Mouse (Mus musculus) embryonic fibroblast, embryonic 13.5 days (primary cell): ENCODE measurements around the gene Naa16. TPM values are rescaled to one million over a fixed set of nuclear protein-coding genes. Genes with fewer than 3 reads are reported as not detected.
A peak's percentile ranks its signal among the peaks of the same experiment; 100 is the strongest.

Experiments used
- H3K27ac ChIP-seq: 2 replicates; pipeline ENCODE4 v1.5.1; 2012; ENCODE audit warnings: low read length, control low read depth, inconsistent platforms; ENCODE audit not compliant: insufficient read depth
- H3K4me1 ChIP-seq: 2 replicates; pipeline ENCODE4 v1.6.1; 2011; ENCODE audit warnings: low read length; ENCODE audit not compliant: control insufficient read depth, insufficient read depth
- H3K4me3 ChIP-seq: 2 replicates; pipeline ENCODE4 v1.5.1; 2011; ENCODE audit warnings: mild to moderate bottlenecking, control low read depth, low read length; ENCODE audit not compliant: insufficient read depth
- CTCF ChIP-seq: IDR thresholded peaks from 2 replicates; pipeline ENCODE4 v1.5.1; 2011; ENCODE audit warnings: mild to moderate bottlenecking, control low read depth, low read length, moderate library complexity, borderline replicate concordance; ENCODE audit not compliant: insufficient read depth
- POLR2A ChIP-seq: IDR thresholded peaks from 2 replicates; pipeline ENCODE4 v1.6.1; 2011; ENCODE audit warnings: low read depth, mild to moderate bottlenecking, control low read depth, low read length, moderate library complexity
- polyA plus RNA-seq: library from polyadenylated mRNA; stranded (reverse); fragments of >200 nt; gene quantifications from 2 replicates; pipeline ENCODE4 v1.2.4, GENCODE M21; 2011; ENCODE audit warnings: low read depth; ENCODE audit not compliant: missing spikeins, insufficient read length

Gene Naa16
- polyA plus RNA-seq, 1 experiment, result 19.8 TPM

GRCm38 (mm10) chr14:79397321-79398122, 6.9 kb upstream of the Naa16 start, which contains the start of gene Mtrf1:
Gene Mtrf1, plus strand, starts transcription at chr14:79397772.
- Histone ChIP-seq H3K27ac (peak within 1 kb of the TSS; percentile 65), H3K4me1 (no peaks in the 10 kb centered on the region), H3K4me3 (peak within 1 kb of the TSS; percentile 38)
- TF ChIP-seq POLR2A (peak; percentile 77; the same call in 1 of the 2 replicates), CTCF (no peak)

- no peak overlapping the region for H3K27ac ChIP-seq
- no peak for TF ChIP-seq CTCF
- TF ChIP-seq POLR2A, result no peak
Observed at GRCm38 (mm10) chr14:79394564-79394963, 4.0 kb upstream of the Naa16 start.

GRCm38 (mm10) chr14:79393289-79393688, 2.7 kb upstream of the Naa16 start:
- H3K4me1 ChIP-seq, result peaks cover 4% of the 10 kb centered on the region; the same call in 1 of the 2 replicates
- TF ChIP-seq POLR2A, result no peak
- TF ChIP-seq CTCF, result no peak
- H3K27ac ChIP-seq, result no peak overlapping the region
- H3K4me3 ChIP-seq, result no peak overlapping the region

More at GRCm38 (mm10) chr14:79394564-79394963, 4.0 kb upstream of the Naa16 start:
- Histone ChIP-seq H3K4me1 (no peaks in the 10 kb centered on the region), H3K4me3 (no peak overlapping the region)

GRCm38 (mm10) chr14:79389438-79390264, 927 bp downstream of the Naa16 start:
- H3K27ac ChIP-seq, result peak overlapping the region; percentile 94
- H3K4me3 ChIP-seq, result peak overlapping the region; percentile 92
- no peak for TF ChIP-seq CTCF
- TF ChIP-seq POLR2A, result no peak
- peaks cover 4% of the 10 kb centered on the region; the same call in 1 of the 2 replicates for H3K4me1 ChIP-seq

GRCm38 (mm10) chr14:79388304-79388703, 2.3 kb downstream of the Naa16 start:
- H3K4me3 ChIP-seq, result no peak overlapping the region
- peaks cover 4% of the 10 kb centered on the region; the same call in 1 of the 2 replicates for H3K4me1 ChIP-seq
- TF ChIP-seq CTCF, result no peak
- no peak for TF ChIP-seq POLR2A
- no peak overlapping the region for H3K27ac ChIP-seq

GRCm38 (mm10) chr14:79383120-79383519, 7.5 kb downstream of the Naa16 start:
- no peak for TF ChIP-seq CTCF
- TF ChIP-seq POLR2A, result no peak
- no peak overlapping the region for H3K4me3 ChIP-seq
- no peaks in the 10 kb centered on the region for H3K4me1 ChIP-seq
- H3K27ac ChIP-seq, result no peak overlapping the region

- TF ChIP-seq CTCF (no peak), POLR2A (no peak)
- Histone ChIP-seq H3K4me1 (no peaks in the 10 kb centered on the region), H3K4me3 (no peak overlapping the region), H3K27ac (no peak overlapping the region)
Observed at GRCm38 (mm10) chr14:79377041-79377440, 13.5 kb downstream of the Naa16 start.

- Histone ChIP-seq H3K4me1 (no peaks in the 10 kb centered on the region), H3K27ac (no peak overlapping the region), H3K4me3 (no peak overlapping the region)
- TF ChIP-seq CTCF (no peak), POLR2A (no peak)
Observed at GRCm38 (mm10) chr14:79358055-79358454, 32.5 kb downstream of the Naa16 start.

- Histone ChIP-seq H3K4me3 (no peak overlapping the region), H3K27ac (0 out of 2 replicates have a peak overlapping the region, but pooled peaks have one; percentile 34), H3K4me1 (no peaks in the 10 kb centered on the region)
- TF ChIP-seq CTCF, result no peak
- no peak for TF ChIP-seq POLR2A
Observed at GRCm38 (mm10) chr14:79346384-79346783, 44.2 kb downstream of the Naa16 start.
